Mouse (Mus musculus): ENCODE measurements around the gene Plbd2. TPM values are rescaled to one million over a fixed set of nuclear protein-coding genes. Genes with fewer than 3 reads are reported as not detected.

Plbd2 gene
- total RNA-seq, 1 experiment from 2014 or later: 7.9 TPM

Other genes starting within 250 kb of the Plbd2 start
- not detected in 2 replicates for gene Lhx5, start 71.9 kb downstream of the Plbd2 start, total RNA-seq (2017)
- gene Sdsl, start 30.8 kb downstream of the Plbd2 start, total RNA-seq (2017): 9.1 and 26.1 TPM in 2 replicates
- gene Sds, start 27.1 kb downstream of the Plbd2 start, total RNA-seq (2017): not detected in 2 replicates
- 8.4 and 13.2 TPM in 2 replicates for gene Slc8b1, start 7.5 kb upstream of the Plbd2 start, total RNA-seq (2017)
- 7.3 and 9.8 TPM in 2 replicates for gene Tpcn1, start 85.0 kb upstream of the Plbd2 start, total RNA-seq (2017)
- not detected in 2 replicates for gene Iqcd, start 85.4 kb upstream of the Plbd2 start, total RNA-seq (2017)
- 1.8 TPM in 2 replicates for gene Rita1, start 109.0 kb upstream of the Plbd2 start, total RNA-seq (2017)
- 46.9 and 52.5 TPM in 2 replicates for gene Ddx54, start 109.1 kb upstream of the Plbd2 start, total RNA-seq (2017)
- gene Cfap73, start 130.6 kb upstream of the Plbd2 start, total RNA-seq (2017): not detected in 2 replicates
- 2.9 and 3.4 TPM in 2 replicates for gene Rasal1, start 145.2 kb upstream of the Plbd2 start, total RNA-seq (2017)
- gene Dtx1, start 208.3 kb upstream of the Plbd2 start, total RNA-seq (2017): not detected in 2 replicates
- 3.7 and 6.8 TPM in 2 replicates for gene Oas2, start 246.2 kb upstream of the Plbd2 start, total RNA-seq (2017)